8 mouse cellular contexts compared by ENCODE assay signal in genomic region chr11:69948066-69948762, GRCm38 (mm10). TPM values are rescaled to one million over a fixed set of nuclear protein-coding genes. Genes with fewer than 3 reads are reported as not detected.
DNase-seq lines count a peak whose midpoint lies in the region; ATAC-seq lines count a peak whose summit lies in the region.

Gene Slc2a4, minus strand, starts transcription at chr11:69948188.

- H3K27me3 ChIP-seq in hindbrain, embryonic 16.5 days (replicated peaks; ENCODE audit: control insufficient read depth, insufficient read depth, low read length), result peaks cover 3% of the 10 kb centered on the region

- DNase-seq in layer of hippocampus, adult 11-12 months (ENCODE audit: low spot score), result peak; percentile 74
- DNase-seq in layer of hippocampus, adult 9-10 months (ENCODE audit: low spot score), result no peak
- DNase-seq in cerebellum, postnatal 14 days, result peak; percentile 82 to 92
- DNase-seq in gastrocnemius, adult 8-10 months (ENCODE audit: low spot score in 2 of 2), result peak; percentile 95 to 96
- peak; percentile 35 to 50 for DNase-seq in left cerebral cortex, postnatal 36 days (ENCODE audit: low spot score in 2 of 2)
- DNase-seq in mesoderm, embryonic 11.5 days (ENCODE audit: low read depth, low spot score), result peak; percentile 97
- peak; percentile 74 to 80 for DNase-seq in spleen, adult 18-20 months

- 0 out of 2 replicates have a peak within 1 kb of the TSS, but pooled peaks have one; percentile 34 for H3K27ac ChIP-seq in hindbrain, embryonic 16.5 days (ENCODE audit: low read depth, low read length)

- peak; percentile 92 for ATAC-seq in hindbrain, embryonic 16.5 days

- peak within 1 kb of the TSS; percentile 50 for H3K4me3 ChIP-seq in hindbrain, embryonic 16.5 days (ENCODE audit: low read length)

- peaks cover 8% of the 10 kb centered on the region for H3K4me1 ChIP-seq in hindbrain, embryonic 16.5 days (ENCODE audit: control insufficient read depth, insufficient read depth, low read depth, low read length)

- H3K4me2 ChIP-seq in hindbrain, embryonic 16.5 days (ENCODE audit: low read length), result peak within 1 kb of the TSS; percentile 65

- no peaks in the 10 kb centered on the region for H3K36me3 ChIP-seq in hindbrain, embryonic 16.5 days (ENCODE audit: control insufficient read depth, insufficient read depth, low read length)

- WGBS in hindbrain, embryonic 16.5 days, result 0% methylated on average over 34 of the region's 34 CpGs

- peak within 1 kb of the TSS; percentile 59 for H3K9ac ChIP-seq in hindbrain, embryonic 16.5 days (ENCODE audit: low read depth, low read length)

- no peaks in the 10 kb centered on the region for H3K9me3 ChIP-seq in hindbrain, embryonic 16.5 days (ENCODE audit: control insufficient read depth, low read length)

- intact Hi-C loops in left cerebral cortex, postnatal 36 days (cut with DNase I), result loop anchor here (2.0 kb wide), 1 partner anchor 13 kb away; the partner anchor contains the start of gene Ybx2

RNA-seq across cellular contexts. Expression of gene Slc2a4, which starts in this region (rescaled TPM):
- total RNA-seq in gastrocnemius, adult 8-10 months (2022), result 100 to 1,000 TPM; 397 to 490 (median 424) TPM
- 4.7 and 5.8 TPM in 2 replicates for polyA plus RNA-seq in hindbrain, embryonic 16.5 days (2015; fragmentation: Nextera tagmentation; extraction: Ambion mirVana)
- total RNA-seq in left cerebral cortex, postnatal 36 days (2021), result 1 to 10 TPM; 3.6 to 4.4 TPM

Comparison
In these comparisons a context has a peak if more than half of its experiments do, and no peak if none do; other contexts are left out.
1. RNA of gene Slc2a4 (total RNA-seq): 397 to 490 TPM in gastrocnemius, adult 8-10 months; 3.6 to 4.4 TPM in left cerebral cortex, postnatal 36 days; every median in the first group is over 10 times any median in the second.